Mouse (Mus musculus) spleen, embryonic (tissue): ENCODE results near the gene Mylpf.

Experiments
- CTCF ChIA-PET: fragments of 350-600 bp; sonication (Branson Sonifier 250); formaldehyde crosslinking; loops from one replicate; lab custom pipeline; 2022; lab: Charles Lee

Gene Mylpf

DNA sequence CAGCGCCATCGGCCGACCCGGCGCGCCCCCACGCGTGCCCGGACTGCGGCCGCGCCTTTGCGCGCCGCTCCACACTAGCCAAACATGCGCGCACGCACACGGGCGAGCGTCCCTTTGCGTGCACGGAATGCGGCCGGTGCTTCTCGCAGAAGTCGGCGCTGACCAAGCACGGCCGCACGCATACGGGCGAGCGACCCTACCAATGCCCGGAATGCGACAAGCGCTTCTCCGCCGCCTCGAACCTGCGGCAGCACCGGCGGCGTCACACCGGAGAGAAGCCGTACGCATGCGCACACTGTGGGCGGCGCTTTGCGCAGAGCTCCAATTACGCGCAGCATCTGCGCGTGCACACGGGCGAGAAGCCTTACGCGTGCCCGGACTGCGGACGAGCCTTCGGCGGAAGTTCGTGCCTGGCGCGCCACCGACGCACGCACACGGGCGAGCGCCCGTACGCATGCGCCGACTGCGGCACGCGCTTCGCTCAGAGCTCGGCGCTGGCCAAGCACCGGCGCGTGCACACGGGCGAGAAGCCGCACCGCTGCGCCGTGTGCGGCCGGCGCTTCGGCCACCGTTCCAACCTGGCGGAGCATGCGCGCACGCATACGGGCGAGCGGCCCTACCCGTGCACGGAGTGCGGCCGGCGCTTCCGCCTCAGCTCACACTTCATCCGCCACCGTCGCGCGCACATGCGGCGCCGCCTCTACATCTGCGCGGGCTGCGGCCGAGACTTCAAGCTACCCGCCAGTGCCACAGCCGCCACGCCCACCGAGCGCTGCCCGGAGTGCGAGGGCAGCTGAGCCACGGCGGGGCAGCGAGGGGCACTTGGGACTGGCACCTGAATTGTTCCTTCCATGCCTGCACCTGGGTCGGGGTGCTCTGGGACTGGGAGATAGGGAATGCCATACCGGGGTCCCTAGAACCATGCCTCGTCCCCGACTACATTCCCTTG is 45.4 kb downstream of the Mylpf start:
- CTCF ChIA-PET, result interaction anchor here (0.6 to 0.9 kb wide), 2 partner anchors 23 to 25 kb away, joined by 4 to 9 read pairs; no protein-coding TSS in a partner anchor

DNA sequence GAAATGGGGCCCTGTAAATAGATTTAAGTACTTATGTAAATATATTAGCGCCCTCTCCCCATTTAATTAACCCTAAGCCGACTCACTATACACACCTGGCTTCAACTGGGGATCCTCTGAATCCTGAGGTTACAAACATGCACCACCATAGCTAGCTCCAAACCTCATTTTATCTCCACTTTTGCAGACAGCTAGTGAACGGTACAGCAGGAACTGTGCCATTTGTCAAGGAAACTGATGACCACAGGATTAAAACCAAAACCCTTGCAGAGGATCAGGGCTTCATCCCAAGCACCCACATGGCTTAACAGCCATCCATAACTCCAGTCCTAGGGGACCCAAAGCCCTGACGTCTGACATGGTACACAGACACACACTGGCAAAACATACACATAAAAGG is 46.3 kb downstream of the Mylpf start:
- CTCF ChIA-PET, result interaction anchor here (0.9 kb wide), 1 partner anchor 24 kb away, joined by 4 read pairs; no protein-coding TSS in a partner anchor

GRCm38 (mm10) chr7:127255965-127256364 is 47.3 kb downstream of the Mylpf start:
- CTCF ChIA-PET, result no interaction called here

GRCm38 (mm10) chr7:127256518-127256917 is 47.8 kb downstream of the Mylpf start:
- CTCF ChIA-PET, result no interaction called here

DNA sequence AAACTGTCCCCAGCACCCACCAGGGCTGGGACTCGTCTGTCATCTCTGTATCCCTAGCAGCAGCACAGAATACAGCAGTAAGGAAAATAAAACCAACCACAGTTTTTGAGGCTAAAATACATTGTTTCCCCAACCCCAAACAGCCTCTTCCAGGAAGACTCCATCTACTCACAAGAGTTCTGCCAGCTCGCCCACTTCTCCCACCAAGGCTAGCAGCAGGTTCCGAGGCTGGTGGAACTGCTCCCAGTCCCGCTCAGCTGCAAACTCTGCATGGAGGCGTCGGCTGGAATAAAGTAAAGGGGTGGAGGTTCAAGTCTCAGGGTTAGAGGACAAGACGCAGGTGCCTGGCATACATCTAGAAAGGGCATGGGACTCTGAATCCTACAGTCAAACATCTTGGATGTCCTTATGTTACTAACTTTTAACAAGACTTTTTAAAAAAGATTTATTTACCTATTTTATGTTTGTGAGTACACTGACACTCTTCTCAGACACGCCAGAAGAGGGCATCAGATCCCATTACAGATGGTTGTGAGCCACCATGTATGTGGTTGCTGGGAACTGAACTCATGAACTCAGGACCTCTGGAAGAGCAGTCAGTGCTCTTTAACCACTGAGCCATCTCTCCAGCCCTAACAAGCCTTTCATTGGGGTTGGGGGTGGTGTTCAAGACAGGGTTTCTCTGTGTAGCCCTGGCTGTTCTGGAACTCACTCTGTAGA is 50.7 kb downstream of the Mylpf start:
- CTCF ChIA-PET, result no interaction called here

DNA sequence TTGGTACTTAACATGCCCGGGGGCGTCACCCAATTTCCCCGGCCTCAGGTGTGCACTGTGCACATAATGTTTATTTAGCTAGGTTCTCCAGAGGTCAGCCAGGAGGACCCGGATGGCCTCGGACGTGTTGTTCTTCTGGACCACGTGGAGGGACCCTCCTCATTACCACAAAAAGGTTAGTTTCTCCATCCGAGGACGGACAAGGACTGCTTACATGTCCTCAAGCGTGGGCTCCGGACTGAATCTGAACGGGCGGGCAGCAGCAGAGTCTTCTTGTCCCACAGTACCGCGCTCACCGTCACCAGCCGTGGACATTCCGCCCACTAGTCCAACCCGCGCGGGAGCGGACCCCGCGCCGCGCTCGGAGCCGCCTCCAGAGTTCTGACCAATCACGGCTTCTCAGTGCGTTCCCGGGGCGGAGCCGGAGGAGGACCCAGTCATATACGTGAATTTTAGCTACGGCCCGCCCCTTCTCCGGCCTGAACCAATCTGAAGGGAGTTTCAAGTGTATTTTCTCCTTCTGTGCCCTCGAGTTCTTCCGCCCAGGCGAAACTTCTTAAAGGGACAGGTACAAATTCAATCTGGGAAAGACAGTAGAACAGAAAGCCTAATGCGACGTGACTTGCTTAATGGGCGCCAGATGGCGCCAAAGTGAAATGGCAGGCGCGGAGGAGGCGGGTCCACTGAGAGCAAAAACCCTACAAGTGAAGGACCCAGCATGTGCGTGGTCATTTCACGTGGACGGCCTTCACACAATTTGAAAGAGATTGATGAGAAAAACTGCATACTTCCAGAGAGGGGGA is 51.8 kb downstream of the Mylpf start, which contains the start of gene Dctpp1:
Dctpp1 (minus strand) TSS at position 401 of the 803 bp plus-strand sequence.
- CTCF ChIA-PET, result interaction anchor here (0.6 kb wide), 1 partner anchor 126 kb away, joined by 9 read pairs; no protein-coding TSS in a partner anchor

DNA sequence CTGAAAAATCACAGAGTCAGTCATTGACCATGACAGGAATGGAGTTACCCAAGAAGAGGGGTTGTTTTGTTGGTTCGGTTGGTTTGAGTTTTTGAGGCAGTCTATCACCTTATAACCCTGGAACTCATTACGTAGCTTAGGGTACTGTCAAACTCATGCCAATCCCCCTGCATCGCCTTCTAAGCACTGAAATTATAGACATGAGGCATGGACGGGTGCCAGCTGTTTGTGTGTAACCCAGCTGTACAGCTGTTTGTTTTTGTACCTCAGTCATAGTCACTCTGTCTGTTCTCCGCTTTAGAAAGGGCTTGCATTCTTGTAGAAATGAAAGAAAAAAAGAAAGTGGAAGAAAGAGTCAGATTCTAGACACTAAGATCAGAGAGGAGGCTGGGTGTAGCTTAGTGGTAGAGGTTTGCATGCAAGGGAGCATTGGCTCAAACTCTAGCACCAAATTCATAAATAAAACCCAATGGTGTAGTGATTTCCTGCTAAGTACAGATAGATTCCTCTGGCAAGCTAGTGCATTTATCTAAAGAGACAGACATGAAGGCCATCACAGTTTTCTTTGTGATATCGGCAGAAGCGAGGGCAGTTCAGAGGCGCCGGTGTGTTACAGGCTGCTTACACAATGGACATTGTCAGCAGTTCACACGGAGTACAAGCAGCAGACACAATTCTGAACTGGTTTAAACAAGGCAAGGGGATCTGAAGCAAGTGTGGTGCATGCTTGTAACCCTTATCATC is 53.7 kb downstream of the Mylpf start:
- CTCF ChIA-PET, result no interaction called here

DNA sequence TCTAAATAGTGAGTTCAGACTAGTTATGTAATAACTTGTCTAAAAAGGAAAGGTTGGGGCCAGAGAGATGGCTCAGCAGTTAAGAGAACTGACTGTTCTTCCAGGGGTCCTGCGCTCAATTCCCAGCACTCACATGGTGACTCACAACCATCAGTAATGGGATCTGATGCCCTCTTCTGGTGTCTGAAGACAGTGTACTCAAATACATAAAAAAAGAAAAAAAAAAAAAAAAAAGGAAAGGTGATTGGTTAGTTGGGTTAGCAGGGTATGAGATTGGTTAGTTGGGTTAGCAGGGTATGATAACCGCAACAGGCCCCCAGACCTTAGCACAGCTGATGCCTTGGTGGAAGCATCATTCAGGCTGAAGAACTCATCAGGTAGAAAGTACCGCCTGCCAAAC is 54.8 kb downstream of the Mylpf start:
- CTCF ChIA-PET, result interaction anchor here (0.6 kb wide), 1 partner anchor 966 kb away, joined by 4 read pairs; no protein-coding TSS in a partner anchor
